Mouse (Mus musculus) right cerebral cortex, adult 18-20 months (tissue): ENCODE data around the gene Gle1.
"Not testable (repeated sequence)": the region's sequence is repeated elsewhere in the genome, so short reads cannot be mapped to it uniquely, and the experiment has no call there.

Experiments used
- DNase-seq: peaks from one replicate; pipeline ENCODE4 v3.0.0; 2022; ENCODE audit warnings: mixed read lengths

Gene Gle1

DNA sequence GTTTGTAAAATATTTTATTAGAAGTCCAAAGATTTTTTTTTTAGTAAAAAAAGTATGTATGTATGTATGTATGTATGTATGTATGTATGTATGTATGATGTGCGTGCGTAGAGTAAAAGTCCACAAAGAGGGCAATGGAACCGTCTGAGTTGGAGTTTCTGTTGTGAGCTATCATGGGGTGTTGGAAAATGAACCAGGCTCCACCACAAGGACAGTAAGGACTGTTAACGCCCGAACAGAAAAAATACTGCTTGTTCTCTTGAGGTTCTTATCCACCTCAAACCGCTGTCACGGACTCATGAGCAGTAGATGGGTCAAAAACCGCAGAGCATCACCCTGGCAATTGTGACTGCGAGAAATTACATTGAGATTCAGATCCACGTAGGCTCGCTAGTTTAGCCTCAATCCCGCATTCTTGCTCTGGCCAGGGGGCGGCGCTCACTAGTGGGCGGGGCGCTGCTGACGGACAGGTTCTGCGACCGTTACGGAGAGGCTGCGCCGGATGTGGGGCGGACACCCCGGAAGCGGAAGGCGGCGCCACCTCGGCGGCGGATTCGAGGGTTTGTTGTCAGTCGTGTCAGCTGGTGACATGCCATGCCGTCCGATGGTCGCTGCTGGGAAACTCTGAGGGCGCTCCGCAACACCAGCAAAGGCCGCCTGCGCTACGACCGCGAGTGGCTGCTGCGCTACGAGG lies at the start of gene Gle1:
TSS of gene Gle1 (plus strand) at position 521 of the 694 bp plus-strand sequence.
- peak; percentile 97 for DNase-seq

GRCm38 (mm10) chr2:29886659-29887292 lies 48.5 kb upstream of the Gle1 start:
- DNase-seq, result not testable (repeated sequence)

DNA sequence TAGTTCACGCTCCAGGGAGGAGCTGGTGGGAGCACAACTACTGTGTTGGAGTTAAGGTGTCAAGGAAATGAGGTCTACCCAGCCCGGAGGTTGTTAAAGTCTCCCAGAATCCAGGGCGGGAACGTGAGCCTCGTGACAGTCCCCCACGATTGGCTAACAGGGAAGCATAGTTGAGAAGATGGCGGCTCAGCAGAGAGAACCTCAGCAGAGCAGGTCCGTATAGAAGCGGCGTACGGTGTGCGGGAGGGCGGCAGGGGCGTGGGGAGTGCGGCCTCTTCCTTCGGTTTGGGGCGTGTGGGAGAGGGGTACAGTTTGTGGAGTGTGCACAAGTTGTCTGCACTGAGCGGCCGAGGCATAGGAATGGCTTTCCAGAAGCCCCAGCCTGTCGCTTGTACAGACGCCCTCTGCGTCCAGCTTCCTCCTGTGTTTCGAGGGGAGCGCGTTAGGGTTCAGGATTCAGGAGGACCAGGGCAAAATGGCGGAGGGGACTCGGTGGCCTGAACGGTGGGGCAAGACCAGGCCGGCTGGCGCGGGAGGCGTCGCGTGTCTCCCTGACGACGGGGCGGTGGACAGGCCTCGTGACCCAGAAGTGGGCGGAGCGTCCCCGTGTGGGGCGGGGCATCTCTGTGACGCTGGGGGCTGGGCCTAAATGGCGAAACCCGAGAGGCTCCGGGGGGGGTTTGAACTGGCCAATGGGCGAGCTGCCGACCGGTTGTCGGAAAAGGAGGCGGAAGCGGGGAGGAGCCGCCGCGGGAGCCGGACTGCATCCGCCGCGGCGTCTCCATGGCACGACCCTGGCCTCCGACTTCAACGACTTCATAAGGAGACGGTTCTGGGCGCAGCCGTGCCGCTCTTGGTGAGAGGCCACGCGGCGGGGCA lies 45.9 kb upstream of the Gle1 start, which contains the start of gene Odf2:
TSS of gene Odf2 (plus strand) at position 156 of the 879 bp plus-strand sequence.
- peak; percentile 99 for DNase-seq

DNA sequence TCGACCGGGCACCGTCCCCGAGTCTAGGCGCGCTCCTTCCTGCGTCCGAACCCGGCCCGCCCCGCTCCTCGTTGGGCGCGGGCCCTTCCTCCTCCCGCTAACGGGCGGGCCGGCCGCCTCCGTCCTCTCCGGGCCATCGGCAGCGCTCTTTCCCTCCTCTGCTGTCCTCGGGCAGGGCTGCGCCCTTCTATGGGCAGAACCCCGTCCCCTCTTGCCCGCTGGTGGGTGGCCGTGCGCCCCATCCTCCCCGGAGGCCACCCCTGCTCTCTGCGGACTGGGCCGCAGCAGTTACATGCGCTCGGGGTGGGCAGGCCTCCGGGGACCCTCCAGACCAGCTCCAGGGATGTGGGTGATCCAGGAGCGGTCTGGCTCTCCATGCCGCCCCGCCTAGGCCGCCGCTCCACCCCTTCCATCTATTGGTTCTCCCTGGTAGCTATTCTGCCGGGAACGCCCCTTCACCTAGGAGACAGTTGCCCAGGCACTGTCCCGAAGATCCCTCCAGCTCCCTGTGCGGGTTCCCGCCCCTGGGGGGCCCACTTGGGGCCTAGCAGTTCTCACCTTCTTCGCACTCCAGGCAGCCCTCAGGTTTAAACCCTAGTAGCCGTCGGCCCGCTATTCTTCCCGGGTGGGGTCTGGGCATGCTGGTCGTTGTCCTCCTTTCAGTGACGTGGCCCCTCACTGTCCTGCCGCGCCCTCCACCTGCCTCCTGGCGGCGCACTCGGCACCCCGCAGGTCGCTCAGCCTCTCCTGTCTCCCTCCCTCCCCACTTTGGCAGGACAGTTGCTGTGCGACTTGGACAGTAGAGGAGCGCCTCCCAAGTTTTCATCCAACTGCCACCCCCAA lies 45.0 kb upstream of the Gle1 start:
- DNase-seq, result peak; percentile 83

- DNase-seq, result no peak
Measured at GRCm38 (mm10) chr2:29891773-29892172, 43.5 kb upstream of the Gle1 start.

DNA sequence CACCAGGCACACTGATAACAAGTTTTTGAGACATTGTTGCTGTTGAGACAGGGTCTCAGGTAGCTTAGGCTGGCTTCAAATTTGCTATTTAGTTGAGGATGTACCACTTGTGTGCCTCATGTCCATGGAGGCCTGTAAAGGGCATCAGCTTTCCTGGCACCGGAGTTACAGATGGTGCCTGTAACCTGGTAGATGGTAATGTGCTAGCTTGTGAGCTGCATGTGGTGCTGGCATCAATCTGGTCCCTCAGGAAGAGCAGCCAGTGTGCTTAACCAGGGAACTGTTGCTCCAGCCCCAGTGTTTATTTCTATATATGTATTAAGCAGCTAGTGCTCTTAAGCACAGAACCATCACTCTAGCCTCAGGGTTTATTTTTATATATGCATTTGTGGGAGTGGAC lies 39.2 kb upstream of the Gle1 start:
- no peak for DNase-seq

- DNase-seq, result no peak
Measured at GRCm38 (mm10) chr2:29897366-29897765, 37.9 kb upstream of the Gle1 start.

DNA sequence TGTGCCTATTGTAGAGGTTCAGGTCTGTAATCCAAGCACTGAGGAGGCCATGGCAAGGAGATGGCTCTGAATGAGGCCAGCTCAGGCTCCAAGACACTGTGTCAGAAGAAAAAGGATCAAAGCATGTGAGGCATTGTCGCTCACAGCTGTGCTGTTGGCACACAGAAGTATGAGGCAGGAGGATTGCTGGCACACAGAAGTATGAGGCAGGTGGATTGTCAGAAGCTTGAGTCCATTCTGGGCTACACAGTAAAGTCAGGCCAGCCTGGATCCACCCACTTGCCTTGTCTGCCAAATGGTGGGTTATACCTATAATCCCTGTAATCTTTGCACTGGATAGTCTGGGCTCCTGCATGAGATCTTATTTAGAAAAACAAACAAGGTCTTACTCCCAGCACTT lies 37.1 kb upstream of the Gle1 start:
- no peak for DNase-seq

GRCm38 (mm10) chr2:29902194-29902593 lies 33.0 kb upstream of the Gle1 start:
- DNase-seq, result no peak

GRCm38 (mm10) chr2:29908171-29908570 lies 27.1 kb upstream of the Gle1 start:
- DNase-seq, result not testable (repeated sequence)

- no peak for DNase-seq
Measured at GRCm38 (mm10) chr2:29910042-29910441, 25.2 kb upstream of the Gle1 start.

DNA sequence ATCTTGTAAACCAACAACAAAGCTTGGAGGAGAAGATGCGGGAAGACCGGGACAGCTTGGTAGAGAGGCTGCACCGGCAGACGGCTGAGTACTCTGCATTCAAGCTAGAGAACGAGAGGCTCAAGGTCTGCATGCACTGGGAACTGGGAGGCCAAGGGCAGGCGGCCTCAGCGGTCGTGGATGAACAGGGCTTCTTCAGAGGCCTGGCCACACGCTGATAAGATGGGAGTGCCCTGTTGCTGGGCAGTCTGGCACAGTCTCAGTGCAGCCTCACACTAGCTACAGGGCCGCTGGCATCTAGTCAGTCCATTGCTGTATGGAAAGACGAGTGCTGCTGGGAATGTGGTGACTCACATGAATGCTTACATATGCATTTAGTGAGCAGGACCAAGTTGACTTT lies 17.6 kb upstream of the Gle1 start:
- no peak for DNase-seq

DNA sequence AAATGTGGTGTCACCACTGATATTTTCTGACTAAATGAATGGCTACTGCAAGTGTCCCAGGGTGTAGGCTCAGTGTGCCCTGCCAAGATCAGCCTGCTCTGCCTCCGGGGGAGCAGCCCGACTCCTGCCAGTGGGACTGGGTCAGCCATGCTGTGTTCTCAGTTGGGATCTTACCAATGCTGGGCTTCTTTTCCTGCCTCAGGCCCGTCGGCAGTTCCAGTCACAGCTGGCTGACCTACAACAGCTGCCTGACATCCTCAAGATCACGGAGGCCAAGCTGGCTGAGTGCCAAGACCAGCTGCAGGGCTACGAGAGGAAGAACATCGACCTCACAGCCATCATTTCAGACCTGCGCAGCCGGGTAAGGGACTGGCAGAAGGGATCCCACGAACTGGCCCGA lies 13.2 kb upstream of the Gle1 start:
- peak; percentile 18 for DNase-seq

DNA sequence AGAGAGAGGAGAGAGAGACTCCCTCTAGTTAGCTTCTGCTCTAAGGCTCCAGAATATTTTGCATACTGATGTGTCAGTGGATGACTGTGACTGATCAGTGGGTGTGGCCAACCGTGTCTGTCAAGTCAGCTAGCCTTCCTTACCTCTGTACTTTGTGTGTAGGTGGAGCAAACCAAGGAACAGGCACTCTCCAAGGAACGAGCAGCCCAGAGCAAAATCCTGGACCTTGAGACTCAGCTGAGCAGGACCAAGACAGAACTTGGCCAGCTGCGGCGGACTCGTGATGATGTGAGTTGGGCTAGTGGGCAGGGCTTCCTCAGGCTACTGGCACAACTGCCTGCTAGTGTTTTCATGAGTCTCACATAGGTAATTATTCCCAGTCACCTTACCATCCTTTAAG lies 8.7 kb upstream of the Gle1 start:
- no peak for DNase-seq

DNA sequence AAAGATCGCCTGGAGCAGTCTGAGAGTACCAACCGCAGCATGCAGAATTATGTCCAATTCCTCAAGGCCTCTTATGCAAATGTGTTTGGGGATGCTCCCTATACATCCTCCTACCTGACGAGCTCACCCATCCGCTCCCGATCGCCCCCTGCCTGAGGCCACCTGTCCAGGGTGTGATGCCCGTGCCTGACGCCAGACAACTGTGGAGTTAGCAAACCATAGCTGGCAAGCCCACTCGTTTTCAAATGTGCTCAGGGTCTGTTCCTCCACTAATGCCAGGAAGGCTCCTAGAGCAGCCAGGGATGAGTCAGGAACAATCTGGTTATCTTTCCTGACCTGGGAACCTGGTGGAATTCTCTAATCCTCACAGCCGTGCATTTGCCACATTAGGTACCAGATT lies 4.7 kb upstream of the Gle1 start:
- DNase-seq, result no peak

DNA sequence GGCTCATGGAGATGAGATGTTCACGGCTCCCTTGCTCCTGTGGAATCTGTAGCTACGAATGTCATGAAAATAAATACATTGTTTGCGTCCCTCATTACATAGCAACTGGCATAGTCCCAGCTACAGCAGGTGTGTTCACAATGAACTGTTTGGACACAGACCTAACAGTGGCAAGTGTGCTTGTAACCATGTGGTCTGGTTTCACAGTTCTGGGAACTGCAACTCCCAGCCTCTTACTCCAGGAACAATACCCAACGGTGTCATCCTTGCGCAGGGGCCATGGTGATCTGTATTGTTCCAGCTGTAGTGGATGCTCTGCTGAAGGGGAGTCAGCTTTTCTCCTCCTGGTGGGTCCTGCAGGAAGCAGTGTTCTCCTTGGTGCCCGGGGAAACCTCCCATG lies 4.0 kb upstream of the Gle1 start:
- DNase-seq, result no peak

- DNase-seq, result no peak
Measured at GRCm38 (mm10) chr2:29940073-29940472, 4.8 kb downstream of the Gle1 start.

DNA sequence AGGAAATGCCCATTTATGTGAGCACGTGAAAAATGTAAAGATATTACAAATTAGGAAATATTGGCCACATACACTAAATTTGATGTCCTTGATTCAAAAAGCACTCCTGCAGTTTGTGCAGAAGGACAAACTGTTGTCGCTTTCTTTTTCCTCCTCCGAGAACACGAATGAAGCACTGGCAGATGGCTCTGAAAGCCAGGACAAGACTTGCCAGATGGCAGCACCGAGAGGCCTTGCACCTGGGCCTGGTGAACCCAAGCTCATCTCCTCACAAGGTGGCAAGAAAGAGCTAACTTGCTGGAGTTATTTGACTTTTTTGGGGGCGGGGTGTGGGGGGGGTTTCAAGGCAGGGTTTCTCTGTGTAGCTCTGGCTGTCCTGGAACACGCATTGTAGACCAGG lies 5.6 kb downstream of the Gle1 start:
- DNase-seq, result no peak

DNA sequence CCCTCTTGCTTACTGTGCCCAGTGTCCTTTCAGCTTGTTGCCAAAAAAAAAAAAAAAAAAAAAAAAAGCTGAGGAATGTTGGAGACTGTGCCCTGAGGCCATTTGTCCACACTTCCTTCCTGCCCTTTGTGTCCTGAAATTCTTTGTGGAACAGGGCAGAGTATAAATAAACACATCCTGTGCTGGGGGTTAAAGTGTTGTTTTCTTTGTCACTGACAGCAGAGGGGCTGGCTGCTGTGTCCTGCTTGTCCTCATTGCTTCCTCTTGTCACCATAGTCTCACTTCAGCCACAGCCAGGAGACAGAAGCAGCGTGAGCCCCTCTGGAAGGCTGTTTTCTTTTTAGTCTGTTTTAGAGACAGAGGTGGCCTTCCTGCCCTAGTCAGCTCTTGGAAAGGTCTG lies 9.5 kb downstream of the Gle1 start:
- DNase-seq, result no peak

GRCm38 (mm10) chr2:29948896-29949295 lies 13.7 kb downstream of the Gle1 start:
- no peak for DNase-seq

DNA sequence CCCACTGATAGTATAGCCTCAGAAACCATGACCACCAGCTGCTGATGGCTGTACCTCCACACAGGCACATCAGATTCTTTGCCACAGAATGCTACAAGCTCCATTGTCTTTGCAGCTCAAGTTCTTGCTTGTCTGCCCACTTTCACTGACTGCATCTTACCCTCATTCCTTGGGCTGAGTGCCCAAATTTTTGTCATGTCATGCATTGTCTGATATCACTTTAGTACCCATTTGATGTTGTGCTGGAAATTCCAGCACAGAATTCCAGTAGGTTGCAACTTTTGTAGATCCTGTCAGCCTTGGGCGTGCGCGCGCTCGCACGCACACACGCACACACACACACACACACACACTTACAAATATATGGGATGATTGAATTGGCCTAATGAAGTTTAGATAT lies 26.0 kb downstream of the Gle1 start:
- no peak for DNase-seq

DNA sequence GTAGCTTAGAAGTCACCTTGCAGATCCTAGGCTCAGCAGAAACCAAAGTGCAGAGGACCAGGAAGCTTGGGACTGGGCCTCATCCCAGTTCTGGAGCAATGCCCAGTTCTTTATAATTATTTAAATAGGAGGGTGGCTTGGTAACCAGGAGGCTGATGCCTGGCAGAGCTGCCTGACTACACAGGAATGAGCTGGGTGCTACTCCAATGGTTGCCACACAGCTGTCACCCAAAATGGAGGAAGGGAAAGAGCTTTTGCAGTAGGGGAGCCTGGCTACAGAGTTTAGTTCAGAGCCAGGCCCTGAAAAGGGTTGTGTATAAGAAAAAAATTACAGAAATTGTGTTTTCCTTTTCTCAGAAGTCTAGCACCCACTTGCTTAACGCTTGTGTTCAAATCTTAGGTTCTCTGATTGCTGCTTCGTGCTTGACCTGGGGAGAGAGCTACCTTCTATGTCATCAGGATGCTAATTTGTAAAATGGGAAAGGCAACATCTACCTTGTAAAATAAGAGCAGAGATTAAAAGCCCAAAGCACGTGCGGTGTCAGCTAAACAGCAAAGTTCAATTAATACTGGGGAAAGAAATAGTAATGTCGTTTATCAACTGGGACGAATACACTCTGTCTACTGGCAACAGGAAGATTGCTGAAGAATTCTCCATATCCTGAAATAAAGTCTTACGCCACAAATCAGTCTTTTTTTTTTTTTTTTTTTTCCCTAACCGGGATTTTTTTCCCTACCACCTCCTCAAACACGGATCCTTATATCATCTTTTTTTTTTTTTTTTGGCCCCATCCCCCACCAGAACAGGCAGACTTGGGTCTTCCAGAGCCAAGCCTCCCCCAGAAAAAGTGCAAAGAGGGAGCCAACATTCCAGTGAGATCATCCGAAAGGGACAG lies 29.4 kb downstream of the Gle1 start:
- DNase-seq, result peak; percentile 50
